Mouse (Mus musculus) CH12.LX (cell line): ENCODE measurements at regions not wholly inside any gene's neighbourhood (a gene's known extent, or its start where the extent isn't known, plus 50 kb on each side); places are given as distances from the start of the nearest gene placed in this dataset.

Source experiments
- DNase-seq: peaks from one replicate; pipeline ENCODE4 v3.0.0-alpha.2; 2013; ENCODE audit errors: extremely low read depth
- H3K27ac ChIP-seq: 2 replicates; pipeline ENCODE4 v1.5.1; 2012; ENCODE audit warnings: low read depth, mild to moderate bottlenecking, control low read depth, moderate library complexity; ENCODE audit not compliant: insufficient read depth
- H3K27me3 ChIP-seq: replicated peaks from 2 replicates; pipeline ENCODE3; 2012; ENCODE audit warnings: inconsistent platforms
- H3K36me3 ChIP-seq, 2 experiments: replicated peaks in 1 of 2; 2 replicates each; pipeline versions ENCODE3 to v1.6.1; 2012; ENCODE audit warnings: inconsistent platforms in 1 of 2, low read length in 1 of 2, mild to moderate bottlenecking in 1 of 2, mixed read lengths in 1 of 2, moderate library complexity in 1 of 2; ENCODE audit not compliant: control insufficient read depth in 1 of 2, insufficient read depth in 1 of 2
- H3K4me1 ChIP-seq, 2 experiments: 2 replicates each; pipeline ENCODE4 v1.6.1; 2012; ENCODE audit warnings: inconsistent platforms in 1 of 2, moderate library complexity in 1 of 2; ENCODE audit not compliant: insufficient read depth in 2 of 2, control insufficient read depth in 1 of 2
- H3K4me2 ChIP-seq: 2 replicates; pipeline ENCODE4 v1.6.1; 2012; ENCODE audit warnings: low read depth, mild to moderate bottlenecking, control low read depth; ENCODE audit not compliant: poor library complexity, insufficient read depth, severe bottlenecking
- H3K4me3 ChIP-seq, 3 experiments: fragments of 150-350 bp in 1 of 3; sonication (generic) in 1 of 3; replicated peaks in 1 of 3; 2 replicates each; pipeline versions ENCODE3 to v1.5.1; 2011 to 2012; ENCODE audit warnings: low read depth in 2 of 3, low read length in 2 of 3, mild to moderate bottlenecking in 2 of 3, moderate library complexity in 2 of 3, control low read depth in 1 of 3, improper control_type of control experiment in 1 of 3, inconsistent platforms in 1 of 3, mixed read lengths in 1 of 3; ENCODE audit not compliant: poor library complexity in 1 of 3
- H3K79me2 ChIP-seq: replicated peaks from 2 replicates; pipeline ENCODE4 v1.6.1; 2012; ENCODE audit warnings: mild to moderate bottlenecking, moderate library complexity; ENCODE audit not compliant: control insufficient read depth, poor library complexity, insufficient read depth, severe bottlenecking; ENCODE audit errors: extremely low read depth
- H3K9ac ChIP-seq: 2 replicates; pipeline ENCODE4 v1.6.1; 2012; ENCODE audit warnings: low read depth, mild to moderate bottlenecking, control low read depth, moderate library complexity; ENCODE audit not compliant: insufficient read depth
- H3K9me3 ChIP-seq: replicated peaks from 2 replicates; pipeline ENCODE3; 2012; ENCODE audit warnings: low read length, inconsistent platforms, mixed read lengths
- E2F4 ChIP-seq: IDR thresholded peaks from 2 replicates; pipeline ENCODE4 v1.6.1; 2011; ENCODE audit warnings: low read depth, low read length, improper control_type of control experiment; ENCODE audit not compliant: insufficient replicate concordance
- ETS1 ChIP-seq: conservative IDR thresholded peaks from 2 replicates; pipeline ENCODE4 v1.6.1; 2012; ENCODE audit warnings: low read depth, mild to moderate bottlenecking, inconsistent platforms, low read length, improper control_type of control experiment, moderate library complexity
- GABPA ChIP-seq: IDR thresholded peaks from 2 replicates; pipeline ENCODE4 v1.6.1; 2012; ENCODE audit warnings: low read depth, low read length, improper control_type of control experiment, inconsistent platforms; ENCODE audit not compliant: insufficient replicate concordance
- JUND ChIP-seq: conservative IDR thresholded peaks from 2 replicates; pipeline ENCODE4 v1.6.1; 2011; ENCODE audit warnings: low read depth, low read length, improper control_type of control experiment
- KAT2A ChIP-seq: IDR thresholded peaks from 2 replicates; pipeline ENCODE4 v1.6.1; 2012; ENCODE audit warnings: low read length, improper control_type of control experiment, inconsistent platforms; ENCODE audit not compliant: insufficient replicate concordance
- MAX ChIP-seq: IDR thresholded peaks from 2 replicates; pipeline ENCODE4 v1.6.1; 2011; ENCODE audit warnings: low read length, improper control_type of control experiment
- MEF2A ChIP-seq: IDR thresholded peaks from 2 replicates; pipeline ENCODE4 v1.6.1; 2014; ENCODE audit warnings: low read depth, mild to moderate bottlenecking, inconsistent platforms, low read length, improper control_type of control experiment, borderline replicate concordance
- MYC ChIP-seq: IDR thresholded peaks from 2 replicates; pipeline ENCODE4 v1.6.1; 2011; ENCODE audit warnings: low read depth, mild to moderate bottlenecking, improper control_type of control experiment, low read length
- RAD21 ChIP-seq: IDR thresholded peaks from 2 replicates; pipeline ENCODE4 v1.6.1; 2011; ENCODE audit warnings: low read depth, mild to moderate bottlenecking, low read length, improper control_type of control experiment, moderate library complexity
- SMC3 ChIP-seq: IDR thresholded peaks from 2 replicates; pipeline ENCODE4 v1.6.1; 2011; ENCODE audit warnings: low read depth, low read length, improper control_type of control experiment
- TCF12 ChIP-seq: IDR thresholded peaks from 2 replicates; pipeline ENCODE4 v1.6.1; 2014; ENCODE audit warnings: low read depth, mild to moderate bottlenecking, inconsistent platforms, low read length, improper control_type of control experiment
- dilution Hi-C: fragments of 300-500 bp; cut with MboI; formaldehyde crosslinking; loops from 2 replicates; pipeline ENCODE4 v1.14.3; 2020; ENCODE audit warnings: low sequenced_read_pairs; ENCODE audit not compliant: extremely low pct_unique_long_range_greater_than_20kb, extremely low pct_ligation_motif_present
- in situ Hi-C: fragments of 300-500 bp; cut with MboI; formaldehyde crosslinking; loops from 3 replicates; pipeline ENCODE4 v1.14.3; 2019; ENCODE audit warnings: low sequenced_read_pairs, low pct_ligation_motif_present, low pct_unique_long_range_greater_than_20kb, mixed read lengths

- H3K9me3 ChIP-seq = peaks cover 39% of the 10 kb centered on the region
- no peaks in the 10 kb centered on the region for H3K36me3 ChIP-seq
- no peak for TF ChIP-seq JUND
- H3K79me2 ChIP-seq = no peaks in the 10 kb centered on the region
- no peak overlapping the region for H3K4me2 ChIP-seq
- H3K9ac ChIP-seq = no peak overlapping the region
- H3K27ac ChIP-seq = no peak overlapping the region
- in situ Hi-C loops (no loop called here), dilution Hi-C loops (no loop called here)
- H3K4me1 ChIP-seq = no peaks in the 10 kb centered on the region
- DNase-seq = no peak
- H3K4me3 ChIP-seq = no peak overlapping the region
- H3K27me3 ChIP-seq = no peaks in the 10 kb centered on the region
These were observed 433.5 kb downstream of the Cntn6 start for GRCm38 (mm10) chr6:104926088-104926487.

GRCm38 (mm10) chr6:104930284-104930683 is 437.7 kb downstream of the Cntn6 start:
- dilution Hi-C loops = no loop called here
- Histone ChIP-seq H3K4me3 (no peak overlapping the region), H3K4me1 (no peaks in the 10 kb centered on the region), H3K27me3 (no peaks in the 10 kb centered on the region), H3K79me2 (no peaks in the 10 kb centered on the region), H3K36me3 (no peaks in the 10 kb centered on the region), H3K27ac (no peak overlapping the region), H3K9ac (no peak overlapping the region), H3K4me2 (no peak overlapping the region), H3K9me3 (peaks cover 33% of the 10 kb centered on the region)
- in situ Hi-C loops = no loop called here
- no peak for DNase-seq
- TF ChIP-seq MAX = no peak
- TF ChIP-seq TCF12 = no peak
- TF ChIP-seq E2F4 = no peak

GRCm38 (mm10) chr6:104932153-104932552 is 439.6 kb downstream of the Cntn6 start:
- Histone ChIP-seq H3K9me3 (peaks cover 25% of the 10 kb centered on the region), H3K9ac (no peak overlapping the region), H3K4me3 (no peak overlapping the region), H3K4me1 (no peaks in the 10 kb centered on the region), H3K4me2 (no peak overlapping the region), H3K36me3 (no peaks in the 10 kb centered on the region), H3K27ac (no peak overlapping the region), H3K79me2 (no peaks in the 10 kb centered on the region), H3K27me3 (no peaks in the 10 kb centered on the region)
- TF ChIP-seq GABPA (no peak), MEF2A (no peak), RAD21 (no peak), MYC (no peak), SMC3 (no peak), ETS1 (no peak), KAT2A (no peak)
- DNase-seq = no peak
- in situ Hi-C loops (no loop called here), dilution Hi-C loops (no loop called here)
